Mouse (Mus musculus) ES-Bruce4 (cell line): ENCODE measurements around the gene Vps11.

Source experiments
- CTCF ChIP-seq: IDR thresholded peaks from one replicate; pipeline ENCODE4 v1.8.1; 2011; ENCODE audit warnings: low read depth, low read length
- EP300 ChIP-seq: IDR thresholded peaks from 2 replicates; pipeline ENCODE4 v1.6.1; 2011; ENCODE audit warnings: low read depth, low read length; ENCODE audit not compliant: insufficient read depth
- POLR2A ChIP-seq: IDR thresholded peaks from one replicate; pipeline ENCODE4 v1.8.1; 2011; ENCODE audit warnings: low read length; ENCODE audit not compliant: insufficient read depth

DNA sequence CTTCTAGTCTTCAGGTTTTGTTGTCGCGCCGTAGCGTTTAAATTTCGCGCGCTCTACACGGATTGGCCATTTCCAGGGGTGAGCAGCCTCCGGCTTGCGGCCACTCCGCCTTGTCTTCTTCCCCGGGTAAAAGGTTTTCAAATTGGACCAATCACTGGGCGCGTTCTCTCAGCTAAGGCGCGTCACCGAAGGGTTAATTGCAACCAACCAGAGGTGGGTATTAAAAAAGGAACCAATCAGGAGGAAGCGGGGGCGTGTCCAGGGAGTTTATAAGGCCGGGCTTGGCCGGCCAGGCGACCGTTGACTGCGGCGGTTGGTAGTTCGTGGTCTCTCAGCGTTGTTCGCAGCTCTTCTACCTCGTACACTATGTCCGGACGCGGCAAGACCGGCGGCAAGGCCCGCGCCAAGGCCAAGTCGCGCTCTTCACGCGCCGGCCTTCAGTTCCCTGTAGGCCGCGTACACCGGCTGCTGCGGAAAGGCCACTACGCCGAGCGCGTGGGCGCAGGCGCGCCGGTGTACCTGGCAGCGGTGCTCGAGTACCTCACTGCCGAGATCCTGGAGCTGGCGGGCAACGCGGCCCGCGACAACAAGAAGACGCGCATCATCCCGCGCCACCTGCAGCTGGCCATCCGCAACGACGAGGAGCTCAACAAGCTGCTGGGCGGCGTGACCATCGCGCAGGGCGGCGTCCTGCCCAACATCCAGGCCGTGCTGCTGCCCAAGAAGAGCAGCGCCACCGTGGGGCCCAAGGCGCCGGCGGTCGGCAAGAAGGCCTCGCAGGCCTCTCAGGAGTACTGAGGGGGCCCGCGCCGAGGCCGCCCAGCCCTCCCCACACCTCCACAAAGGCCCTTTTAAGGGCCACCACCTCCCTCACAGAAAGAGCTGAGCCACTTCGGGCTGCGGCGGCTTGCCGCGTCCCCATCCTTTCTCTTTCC, 26.8 kb downstream of the Vps11 start, which contains the start of gene H2afx:
- TF ChIP-seq CTCF (no peak), POLR2A (peak; percentile 99), EP300 (0 out of 2 replicates have a peak, but pooled peaks have one; percentile 24)
